Mouse (Mus musculus) heart, postnatal 10 days (tissue): ENCODE results near the gene Ska2. TPM values are rescaled to one million over a fixed set of nuclear protein-coding genes. Genes with fewer than 3 reads are reported as not detected.
A peak's percentile ranks its signal among the peaks of the same experiment; 100 is the strongest.

ENCODE experiments used
- DNase-seq, 2 experiments: peaks; one replicate each; pipeline ENCODE4 v3.0.0; 2021
- intact Hi-C: fragments of 180-260 bp; cut with DNase I; formaldehyde crosslinking; loops from one replicate; pipeline ENCODE4 v1.15.1; 2025
- total RNA-seq, 2 experiments: library from RNA; stranded (reverse); gene quantifications; 2 replicates each; pipeline ENCODE4 v1.2.3; 2021

Gene Ska2
- 10 to 100 TPM; 18.0 to 23.7 TPM for total RNA-seq

DNA sequence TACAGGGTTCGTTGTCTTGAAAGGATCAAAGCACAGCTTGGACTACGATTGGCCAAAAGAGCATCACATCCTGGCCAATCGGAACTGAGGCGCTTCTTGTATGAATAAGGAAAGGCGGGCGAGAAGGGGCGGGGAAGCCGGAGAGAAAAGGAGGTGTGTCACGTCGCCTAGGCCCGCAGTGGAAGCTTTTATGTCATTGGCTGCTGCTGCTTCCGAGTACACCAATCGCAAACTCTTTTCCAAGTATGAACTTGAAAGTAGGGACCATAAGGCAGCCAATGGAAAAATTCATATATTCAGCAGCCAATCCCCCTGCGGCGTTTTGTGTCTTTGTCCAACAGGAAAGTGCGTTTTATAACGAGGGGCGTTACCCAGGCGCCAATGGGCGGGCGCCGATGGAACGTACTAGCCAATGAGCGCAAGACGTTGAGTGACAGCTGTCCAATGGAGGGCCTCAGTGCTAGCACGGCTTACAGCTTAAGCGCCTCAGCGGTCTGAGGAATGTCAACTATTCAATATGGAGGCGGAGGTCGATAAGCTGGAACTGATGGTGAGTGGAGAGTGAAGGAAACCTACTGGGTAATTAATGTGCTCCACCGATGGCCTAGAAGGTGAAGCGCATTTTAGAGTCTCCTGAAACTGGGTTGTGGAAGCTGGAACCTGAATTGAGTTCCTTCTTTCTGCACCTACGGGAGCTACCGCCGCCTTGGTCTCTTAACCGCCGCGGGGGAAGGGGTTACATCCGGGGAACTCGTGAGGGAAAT, at the start of gene Ska2:
Ska2 (plus strand) TSS at position 480 of the 764 bp plus-strand sequence.
- DNase-seq: peak; percentile 98 to 99
- intact Hi-C loops: no loop called here

DNA sequence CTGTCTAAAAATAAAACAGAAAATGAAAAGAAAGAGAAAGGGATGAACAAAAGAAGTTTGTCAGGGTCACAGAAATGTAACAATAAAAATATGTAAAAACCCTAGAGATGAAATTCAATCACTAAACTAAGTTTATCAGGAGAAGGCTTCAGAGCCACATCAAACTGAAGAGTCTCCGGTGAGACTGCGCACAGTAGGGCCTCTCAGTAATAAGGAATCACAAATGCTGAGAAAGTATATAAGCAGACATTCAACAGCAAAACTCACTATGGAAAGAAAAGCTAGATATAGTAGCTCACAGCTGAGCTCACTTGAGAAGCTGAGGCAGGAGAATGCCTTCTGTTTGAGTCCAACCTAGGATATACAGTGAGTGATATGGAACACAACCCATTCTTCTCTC, 48.6 kb upstream of the Ska2 start:
- no peak for DNase-seq
- intact Hi-C loops: no loop called here

DNA sequence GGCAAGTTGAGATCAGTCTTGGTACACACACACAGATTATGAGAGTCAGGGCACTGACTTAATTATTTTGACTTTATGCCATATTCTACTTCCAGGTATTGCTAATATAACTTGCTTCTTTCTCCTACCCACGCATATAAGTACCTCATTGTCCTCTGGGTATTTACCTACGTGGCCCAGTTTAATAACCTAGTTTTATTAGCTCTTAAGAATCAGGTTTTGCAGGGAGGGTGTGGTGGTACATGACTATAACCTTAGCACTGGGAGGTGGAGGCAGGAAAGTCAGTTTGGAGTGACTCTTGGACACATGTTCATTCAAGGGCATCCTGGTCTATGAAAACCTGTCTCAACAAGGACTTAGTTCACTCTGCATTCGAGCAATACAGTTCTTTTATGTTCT, 46.9 kb upstream of the Ska2 start:
- no peak for DNase-seq
- intact Hi-C loops: no loop called here

DNA sequence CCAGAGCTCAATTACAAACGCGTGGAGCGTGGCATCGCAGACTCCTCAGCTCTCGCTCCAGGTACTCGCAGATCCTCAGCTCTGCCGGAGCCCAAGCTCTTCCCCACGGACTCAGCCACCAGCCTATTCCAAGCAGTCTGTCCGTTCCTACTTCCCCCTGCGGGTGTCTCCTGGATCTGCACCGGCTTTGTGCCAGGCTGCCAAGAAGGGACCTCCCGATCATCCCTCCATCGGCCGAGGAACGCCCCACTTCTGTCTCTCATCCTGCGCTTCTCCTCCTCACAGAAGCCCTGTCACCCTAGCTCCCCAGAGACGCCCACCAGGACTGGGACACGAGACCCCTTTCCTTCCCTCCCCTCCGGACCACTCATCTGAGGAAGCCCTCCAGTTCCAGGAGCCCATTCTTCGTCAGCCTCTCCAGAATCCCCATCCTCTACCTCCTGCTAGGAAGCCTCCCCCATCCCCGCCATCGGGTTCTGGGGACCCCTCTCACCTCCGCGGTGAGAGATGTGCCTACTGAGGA, 35.6 kb upstream of the Ska2 start:
- intact Hi-C loops: no loop called here

DNA sequence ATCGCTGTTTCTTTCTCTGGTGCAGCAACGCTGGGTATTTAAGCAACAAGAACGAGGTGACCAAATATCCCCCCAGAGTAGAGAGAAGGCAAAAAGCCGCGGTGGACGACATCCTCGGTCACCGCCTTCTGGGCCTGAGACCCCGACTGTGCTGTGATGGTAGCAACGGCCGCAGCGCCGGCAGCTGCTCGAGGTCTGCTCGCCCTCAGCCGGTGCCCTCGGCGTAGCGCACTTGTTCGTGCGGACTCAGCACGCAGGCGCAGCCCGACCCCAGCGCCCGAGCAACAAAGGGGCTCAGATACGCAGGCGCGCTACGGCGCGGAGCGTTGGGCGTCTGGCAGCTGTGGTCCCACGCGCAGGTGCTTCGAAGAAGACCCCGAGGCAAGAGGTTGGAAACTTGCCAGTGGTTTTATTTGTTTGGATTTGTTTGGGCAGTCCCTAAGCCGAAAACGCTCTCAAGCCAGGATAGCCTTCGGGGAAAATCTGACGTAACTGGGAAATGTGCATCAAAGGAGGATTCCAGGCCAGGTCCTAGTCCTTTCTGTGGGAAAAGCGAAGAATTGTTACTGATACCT, 35.1 kb upstream of the Ska2 start, which contains the start of gene Gdpd1:
Gdpd1 (minus strand) TSS at position 197 of the 575 bp plus-strand sequence.
- intact Hi-C loops: no loop called here
- DNase-seq: peak; percentile 90 to 92

More for the DNA sequence above, 35.6 kb upstream of the Ska2 start:
- DNase-seq: peak; percentile 72 to 77

DNA sequence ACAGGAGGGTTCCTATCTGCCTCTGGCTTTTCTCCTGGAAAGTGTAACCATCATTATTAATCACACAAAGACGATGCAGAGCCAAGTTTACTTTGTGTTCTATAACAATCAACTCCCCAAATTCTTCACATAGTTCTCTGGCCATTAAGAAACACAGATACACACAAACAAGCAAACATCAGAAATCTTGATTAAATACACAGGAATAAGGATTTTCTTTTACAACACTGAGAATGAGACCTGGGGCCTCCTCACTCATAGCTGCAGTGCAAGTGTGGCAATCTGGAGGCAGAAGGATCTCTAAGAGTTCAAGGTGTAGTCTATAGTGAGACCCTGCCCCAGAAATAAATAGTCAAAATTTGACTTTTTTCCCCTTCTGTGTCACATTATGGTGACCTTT, 25.3 kb upstream of the Ska2 start:
- DNase-seq: no peak
- intact Hi-C loops: no loop called here

DNA sequence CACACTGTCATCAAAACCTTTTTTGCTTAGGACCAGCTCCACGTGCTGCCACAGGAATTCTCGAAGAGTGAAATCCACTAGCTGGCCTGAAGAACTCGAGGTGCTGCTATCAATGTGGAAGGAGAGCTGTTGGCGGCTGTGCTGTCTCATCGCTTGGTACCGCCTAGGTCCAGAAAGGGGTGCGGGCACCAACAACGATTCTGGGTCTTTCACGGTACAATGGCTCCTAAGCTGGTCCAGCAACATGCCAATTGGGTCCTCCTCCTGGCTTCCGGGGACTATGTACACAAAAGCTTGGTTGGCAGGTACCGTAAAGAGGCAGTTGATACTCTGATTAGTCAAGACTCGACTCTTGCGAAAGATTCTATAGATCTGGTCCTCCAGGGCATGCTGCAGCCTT, 23.6 kb upstream of the Ska2 start:
- intact Hi-C loops: no loop called here
- DNase-seq: no peak

DNA sequence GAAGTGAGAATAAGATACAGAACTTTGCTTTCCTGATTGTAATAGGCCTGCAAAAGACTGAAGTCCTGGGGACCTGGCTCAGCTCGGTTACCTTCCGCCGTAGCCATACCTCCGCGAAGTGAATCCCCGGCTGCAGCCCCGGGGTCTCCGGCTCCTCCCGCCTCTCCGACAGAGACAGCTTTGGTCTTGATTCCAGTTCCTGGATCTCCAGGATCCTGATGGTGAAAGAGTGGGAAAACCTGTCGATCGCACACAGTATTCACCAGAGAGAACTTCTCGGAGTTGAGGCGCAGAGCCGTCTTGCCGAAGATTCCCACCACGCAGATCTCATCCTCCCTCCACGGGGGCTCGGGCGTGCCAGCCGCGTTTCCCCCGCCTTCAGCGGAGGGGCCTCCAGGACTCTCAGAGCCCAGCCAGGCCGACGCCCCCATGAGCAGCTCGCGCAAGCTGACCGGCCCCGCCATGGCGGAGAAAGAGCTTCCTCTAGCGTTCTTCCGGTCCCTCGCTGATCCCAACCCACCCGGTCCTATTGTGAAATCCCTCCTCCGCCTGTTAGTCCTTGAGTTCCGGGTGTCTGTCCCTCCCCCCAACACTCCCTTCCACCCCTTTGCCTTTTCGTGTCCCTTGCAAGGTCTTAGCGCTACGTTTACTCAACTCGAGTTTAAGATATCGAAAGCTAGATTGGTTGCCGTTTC, 22.6 kb upstream of the Ska2 start, which contains the start of gene Smg8:
Smg8 (minus strand) TSS at position 485 of the 695 bp plus-strand sequence.
- DNase-seq: peak; percentile 87 to 90
- intact Hi-C loops: no loop called here

DNA sequence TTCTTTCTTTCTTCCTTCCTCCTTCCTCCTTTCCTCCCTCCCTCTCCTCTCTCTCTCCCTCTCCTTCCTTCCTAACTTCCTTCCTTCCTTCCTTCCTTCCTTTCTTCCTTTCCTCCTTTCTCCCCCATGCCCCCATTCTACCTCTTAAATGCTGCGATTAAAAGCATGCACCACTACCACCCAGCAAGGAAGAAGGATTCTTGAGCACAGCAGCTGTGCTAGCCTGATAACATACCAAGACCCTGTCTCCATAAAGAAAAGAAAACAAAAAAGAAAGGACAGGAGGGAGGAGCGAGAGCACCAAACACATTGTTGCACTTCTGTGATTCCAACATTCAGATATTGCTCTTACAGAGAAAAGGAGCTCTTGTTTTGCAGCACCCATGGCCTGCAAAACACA, 21.9 kb upstream of the Ska2 start:
- no peak for DNase-seq
- intact Hi-C loops: no loop called here

DNA sequence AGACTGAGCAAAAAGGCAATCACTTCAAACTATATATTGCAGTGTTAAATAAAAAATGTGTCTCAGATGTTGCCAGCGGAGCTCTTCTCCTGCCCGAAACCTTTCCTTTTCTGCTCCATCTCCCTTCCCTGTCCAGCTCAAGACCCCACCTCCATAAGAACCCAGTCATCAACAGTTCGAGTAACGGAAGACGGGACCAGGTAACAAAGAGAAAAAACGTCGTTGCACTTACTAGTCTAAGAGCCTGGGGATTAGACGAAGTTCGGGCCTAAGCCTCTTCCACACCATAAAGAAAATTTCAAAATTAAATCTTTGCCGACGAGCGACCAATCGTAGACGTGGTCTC, 652 bp upstream of the Ska2 start, which contains the start of gene Prr11:
Prr11 (minus strand) TSS at position 300 of the 346 bp plus-strand sequence.
- intact Hi-C loops: no loop called here
- DNase-seq: no peak

DNA sequence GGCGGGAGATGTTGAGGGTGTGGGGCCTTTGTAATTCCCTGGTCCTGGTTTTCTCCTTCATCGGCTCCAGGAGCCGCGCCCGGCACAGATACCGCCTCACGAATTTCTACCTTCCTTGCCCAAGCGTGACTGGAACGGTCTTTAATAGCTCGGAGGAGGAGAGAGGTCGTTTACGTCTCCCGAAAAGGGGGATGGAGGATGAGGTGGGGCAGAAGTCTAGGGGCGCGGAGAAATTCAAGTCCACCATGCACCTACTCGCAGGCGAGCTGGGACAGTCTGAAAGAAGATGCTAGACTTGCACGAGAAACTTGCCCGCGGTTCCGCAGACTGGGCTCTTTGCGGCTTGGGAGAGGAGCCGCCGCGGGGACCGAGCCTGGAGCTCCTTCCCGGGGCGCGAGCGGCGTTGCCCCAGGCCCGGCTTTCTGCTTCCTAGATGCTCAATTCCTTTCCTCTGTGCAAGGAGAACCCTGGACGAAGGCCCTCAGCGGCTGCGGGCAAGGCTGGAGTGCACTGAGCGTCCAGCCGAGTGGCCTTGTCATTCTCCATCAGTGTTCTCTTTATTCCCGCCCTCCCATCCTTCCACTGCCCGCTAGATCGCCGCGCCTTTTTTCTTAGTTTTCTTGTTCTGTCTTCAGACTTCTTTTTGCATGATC, 611 bp downstream of the Ska2 start:
- intact Hi-C loops: loop anchor here (2.0 to 10.0 kb wide), 2 partner anchors 17 to 1755 kb away; partner anchors contain the start of genes Bcas3 and Trim37
- peak in 1 of 2 experiments; percentile 44 for DNase-seq

DNA sequence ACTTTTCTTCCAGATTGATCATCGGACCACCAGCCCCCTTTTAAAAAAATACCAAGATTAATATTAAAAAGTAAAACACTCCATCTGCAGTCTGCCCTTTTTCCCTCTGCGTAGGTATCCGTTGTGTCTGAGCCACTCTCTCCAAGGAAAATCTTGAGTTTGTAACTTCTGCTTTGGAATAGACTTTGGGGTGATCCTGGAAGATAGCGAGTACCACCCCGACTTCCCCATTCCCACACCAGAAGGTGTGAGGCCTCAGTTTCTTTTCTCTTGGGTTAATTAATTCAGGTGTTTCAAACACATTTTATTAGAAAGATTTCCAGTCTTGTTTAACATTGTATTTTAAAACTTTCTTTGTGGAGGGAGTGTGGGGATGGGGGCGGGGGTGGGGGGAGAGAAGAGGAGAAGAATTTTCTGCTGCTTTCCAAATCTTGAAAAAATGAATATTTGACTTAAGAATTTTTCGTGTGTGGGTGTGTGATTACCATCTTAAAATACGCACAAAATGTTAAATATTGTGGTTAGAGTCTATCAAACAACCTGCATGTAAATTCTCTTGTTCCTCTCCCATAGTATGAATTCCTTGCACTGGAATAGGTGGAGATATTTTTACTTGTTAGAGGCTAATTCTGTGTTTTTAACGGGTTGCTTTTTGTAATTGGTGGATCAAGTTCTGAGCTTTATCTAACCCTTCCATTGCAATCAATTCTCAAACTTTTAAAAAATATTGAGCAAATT, 1.3 kb downstream of the Ska2 start:
- intact Hi-C loops: loop anchor here (2.0 to 10.0 kb wide), 2 partner anchors 16 to 1756 kb away; partner anchors contain the start of genes Bcas3 and Trim37

DNA sequence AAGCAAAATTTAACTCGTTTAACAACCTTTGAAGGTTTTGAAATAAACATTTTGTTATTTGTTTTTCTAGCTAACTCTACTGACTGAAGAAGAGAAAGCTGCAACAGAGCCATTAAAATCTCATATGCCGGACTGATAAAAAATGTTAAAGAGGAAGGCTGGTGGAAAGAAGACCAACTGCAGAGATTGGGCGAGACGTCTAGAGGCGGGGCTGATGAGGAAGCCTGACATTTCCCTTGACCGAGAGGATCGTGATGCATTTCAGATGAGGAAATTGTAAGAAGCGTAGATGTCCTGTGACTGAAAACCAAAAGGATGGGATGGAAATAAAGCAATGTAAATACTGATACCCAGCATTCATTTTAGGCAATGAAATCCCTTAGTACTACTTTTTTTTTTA, 12.8 kb downstream of the Ska2 start:
- DNase-seq: no peak
- intact Hi-C loops: no loop called here

More for the DNA sequence above, 1.3 kb downstream of the Ska2 start:
- DNase-seq: no peak

DNA sequence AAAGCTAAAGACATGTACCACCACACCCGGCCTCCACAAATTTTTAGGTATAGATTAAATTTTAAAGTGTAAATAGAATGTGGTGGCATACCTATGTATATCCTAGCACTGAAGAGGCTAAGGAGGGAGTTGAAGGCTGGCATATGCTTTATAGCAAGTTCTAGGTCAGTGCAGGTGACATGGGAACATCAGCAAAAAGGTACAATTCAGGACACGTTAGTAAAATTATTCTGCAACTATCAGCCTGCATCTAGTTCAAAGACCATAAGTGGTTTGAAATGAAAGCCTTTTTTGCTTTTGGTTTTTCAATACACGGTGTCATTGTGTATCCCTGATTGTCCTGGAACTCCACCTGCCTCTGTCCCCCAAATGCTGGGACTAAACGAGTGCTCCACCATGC, 16.5 kb downstream of the Ska2 start:
- intact Hi-C loops: no loop called here
- DNase-seq: no peak

DNA sequence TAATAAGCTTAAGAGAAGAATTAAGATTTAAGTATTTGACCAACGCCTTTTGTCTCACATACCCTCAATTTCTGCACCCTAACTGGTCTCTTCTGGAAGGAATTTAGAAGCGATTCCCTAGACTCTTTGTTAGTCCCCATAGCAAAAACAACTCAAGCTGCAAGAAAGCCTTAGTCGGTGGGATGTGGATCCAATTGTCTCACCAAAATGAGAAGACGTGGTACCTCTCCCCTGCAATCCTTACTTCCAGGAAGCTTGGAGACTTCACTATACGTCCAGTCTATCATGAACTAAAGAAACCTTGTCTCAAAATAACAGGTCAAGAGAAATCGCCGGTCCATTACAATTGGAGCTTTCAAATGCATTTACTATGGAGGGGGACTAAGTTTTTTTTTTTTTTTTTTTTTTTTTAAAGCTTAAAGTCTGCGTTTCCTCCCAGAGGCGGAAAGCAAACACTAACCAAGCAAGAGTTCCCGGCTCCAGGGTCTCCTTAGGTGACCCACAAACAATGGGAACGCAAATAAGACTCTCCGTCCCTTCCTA, 17.3 kb downstream of the Ska2 start:
- intact Hi-C loops: loop anchor here (2.0 kb wide), 1 partner anchor 16 kb away; no protein-coding TSS in a partner anchor
- DNase-seq: peak in 1 of 2 experiments; percentile 9

DNA sequence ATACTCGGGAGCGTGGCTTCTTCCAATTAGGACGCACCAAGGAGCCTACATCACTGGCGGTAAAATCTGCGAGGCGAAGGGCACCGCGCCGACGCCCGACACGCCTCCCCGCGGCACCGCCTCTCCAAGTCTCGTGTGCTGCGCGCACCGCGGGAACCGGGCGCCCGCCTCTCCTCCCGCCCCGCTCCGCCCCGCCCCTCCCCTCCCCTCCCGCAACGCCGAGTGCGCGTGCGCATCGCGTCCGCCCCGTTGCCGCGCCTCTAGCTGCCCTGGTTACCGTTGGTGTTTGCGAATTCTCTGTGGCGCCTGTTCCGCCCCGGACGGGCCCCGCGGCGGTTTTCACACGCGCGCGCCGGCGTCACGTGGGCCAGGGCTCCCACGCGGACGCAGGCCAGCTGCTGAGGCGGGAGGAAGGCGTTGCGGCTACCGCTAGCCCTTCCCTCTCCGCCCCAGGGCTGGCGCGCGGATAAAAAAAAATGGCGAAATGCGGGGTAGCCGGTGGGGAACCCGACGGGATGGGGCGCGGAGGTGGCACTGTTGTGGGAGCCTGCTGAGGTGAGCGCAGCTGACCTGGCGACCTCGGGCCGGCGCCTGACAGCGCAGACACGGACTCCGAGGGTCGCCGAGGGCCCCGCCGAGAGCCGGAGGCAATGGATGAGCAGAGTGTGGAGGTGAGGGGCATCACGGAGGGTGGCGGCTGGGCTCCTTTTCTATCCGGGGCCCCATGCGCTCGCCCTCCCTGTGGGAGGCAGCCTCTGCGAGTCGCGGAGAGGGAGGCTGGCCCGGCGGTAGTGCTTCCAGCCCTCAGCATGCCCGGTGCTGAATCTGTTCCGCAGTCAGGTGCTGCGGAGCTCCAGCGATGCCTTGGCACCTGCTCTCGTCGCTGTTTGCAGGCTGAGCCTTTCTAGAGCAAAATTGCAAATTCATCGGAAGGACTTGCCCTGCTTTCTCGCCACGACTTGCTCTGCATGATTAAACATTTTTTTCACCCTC, 18.1 kb downstream of the Ska2 start, which contains the start of gene Trim37:
Trim37 (plus strand) TSS at position 254 of the 993 bp plus-strand sequence.
- intact Hi-C loops: loop anchor here (2.0 kb wide), 1 partner anchor 16 kb away; no protein-coding TSS in a partner anchor
- DNase-seq: peak; percentile 87 to 88

DNA sequence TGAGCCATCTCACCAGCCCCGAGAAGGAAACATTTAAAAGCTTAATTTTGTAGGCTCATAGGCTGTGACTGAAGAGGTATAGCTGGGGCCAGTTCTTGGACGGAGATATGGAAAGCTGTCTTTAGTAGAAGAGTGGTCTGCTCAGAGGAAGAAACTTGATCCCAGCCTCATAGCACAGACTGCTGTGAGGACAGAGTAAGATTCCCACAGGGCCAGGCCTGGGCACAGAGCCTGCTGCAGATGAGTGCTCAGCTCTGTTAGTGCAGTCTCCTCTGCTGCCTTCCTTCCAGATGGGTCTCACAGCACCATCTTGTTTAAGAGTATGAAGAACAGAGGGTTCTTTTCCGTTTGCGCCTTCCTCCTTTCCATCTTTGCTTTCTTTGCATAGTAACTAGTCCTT, 27.2 kb downstream of the Ska2 start:
- intact Hi-C loops: no loop called here
- peak; percentile 10 to 12 for DNase-seq

DNA sequence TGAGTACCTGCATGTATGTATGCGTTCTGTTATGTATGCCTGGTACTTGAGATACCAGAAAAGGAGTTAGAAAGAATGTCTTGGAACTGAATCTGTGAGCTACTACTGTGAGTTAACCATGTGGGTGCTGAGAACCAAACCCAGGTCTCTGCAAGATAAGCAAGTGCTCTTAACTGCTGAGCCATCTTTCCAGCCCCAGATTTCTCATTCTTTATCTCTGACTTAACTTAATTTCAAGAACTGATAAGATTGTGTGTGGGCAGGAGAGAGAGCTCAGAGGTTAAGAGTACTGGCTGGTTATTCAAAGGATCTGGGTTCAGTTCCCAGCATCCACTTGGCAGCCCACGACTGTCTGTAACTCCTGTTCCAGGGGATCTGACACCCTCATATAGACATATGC, 49.0 kb downstream of the Ska2 start:
- intact Hi-C loops: no loop called here
- no peak for DNase-seq
